Mouse (Mus musculus): Measurements from ENCODE around the gene Cldn9. TPM values are rescaled to one million over a fixed set of nuclear protein-coding genes. Genes with fewer than 3 reads are reported as not detected.
A peak's percentile ranks its signal among the peaks of the same experiment; 100 is the strongest.

The Cldn9 gene
- polyA plus RNA-seq, 1 experiment from 2014 or later: 1.3 TPM

DNA sequence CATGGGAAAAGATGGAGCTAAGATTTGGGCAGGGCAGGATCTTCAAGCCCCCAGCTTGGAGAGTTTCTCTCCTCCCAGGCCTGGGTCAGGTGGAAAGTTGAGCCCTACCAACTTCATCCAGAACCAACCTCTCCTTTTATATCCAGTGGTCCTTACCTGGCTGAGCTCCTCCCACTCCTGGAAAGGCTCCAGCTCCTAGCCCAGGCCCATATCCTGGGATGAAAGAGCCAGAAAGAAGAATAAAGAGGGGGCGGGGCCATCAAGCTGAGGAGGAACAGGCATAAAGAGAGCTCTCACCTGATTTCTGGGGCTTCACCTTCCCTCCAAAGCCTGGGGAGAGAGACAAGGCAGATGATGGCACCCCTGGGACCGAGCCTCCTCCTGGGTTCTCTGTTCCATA is 33.2 kb upstream of the Cldn9 start:
- Histone ChIP-seq H3K4me3 (ENCODE audit: low read depth, low read length) (no peak overlapping the region), H3K9me3 (ENCODE audit: control insufficient read depth, low read length) (no peaks in the 10 kb centered on the region), H3K27me3 (replicated peaks; ENCODE audit: control insufficient read depth, insufficient read depth, low read length) (no peaks in the 10 kb centered on the region), H3K9ac (ENCODE audit: low read length) (no peak overlapping the region), H3K4me2 (ENCODE audit: low read length) (no peak overlapping the region), H3K4me1 (replicated peaks; ENCODE audit: control insufficient read depth, insufficient read depth, low read length) (no peaks in the 10 kb centered on the region), H3K36me3 (ENCODE audit: control insufficient read depth, insufficient read depth, low read length) (no peaks in the 10 kb centered on the region), H3K27ac (ENCODE audit: low read depth) (no peak overlapping the region)
- WGBS: 71% methylated on average over 2 of the region's 2 CpGs
- ATAC-seq (replicated peaks; ENCODE audit: low FRiP score, low TSS enrichment, low read depth): no peak
- no peak for DNase-seq (ENCODE audit: low spot score)

GRCm38 (mm10) chr17:23706212-23706611 is 22.4 kb upstream of the Cldn9 start:
- Histone ChIP-seq H3K27me3 (replicated peaks; ENCODE audit: control insufficient read depth, insufficient read depth, low read length) (0 out of 2 replicates have a peak, but pooled peaks cover 4% of the 10 kb centered on the region), H3K4me2 (ENCODE audit: low read length) (no peak overlapping the region), H3K9me3 (ENCODE audit: control insufficient read depth, low read length) (no peaks in the 10 kb centered on the region), H3K36me3 (ENCODE audit: control insufficient read depth, insufficient read depth, low read length) (no peaks in the 10 kb centered on the region), H3K27ac (ENCODE audit: low read depth) (no peak overlapping the region), H3K4me1 (replicated peaks; ENCODE audit: control insufficient read depth, insufficient read depth, low read length) (no peaks in the 10 kb centered on the region), H3K4me3 (ENCODE audit: low read depth, low read length) (no peak overlapping the region), H3K9ac (ENCODE audit: low read length) (no peak overlapping the region)
- 7% methylated on average over 3 of the region's 3 CpGs for WGBS
- DNase-seq (ENCODE audit: low spot score): peak; percentile 90
- ATAC-seq (replicated peaks; ENCODE audit: low FRiP score, low TSS enrichment, low read depth): peak; percentile 66; the same call in 1 of the 2 replicates

GRCm38 (mm10) chr17:23705525-23706104 is 21.8 kb upstream of the Cldn9 start:
- ATAC-seq (replicated peaks; ENCODE audit: low FRiP score, low TSS enrichment, low read depth): no peak
- H3K27ac ChIP-seq (ENCODE audit: low read depth): no peak overlapping the region
- H3K9me3 ChIP-seq (ENCODE audit: control insufficient read depth, low read length): no peaks in the 10 kb centered on the region
- H3K36me3 ChIP-seq (ENCODE audit: control insufficient read depth, insufficient read depth, low read length): no peaks in the 10 kb centered on the region
- 74% methylated on average over 7 of the region's 7 CpGs for WGBS
- no peak overlapping the region for H3K4me3 ChIP-seq (ENCODE audit: low read depth, low read length)
- H3K9ac ChIP-seq (ENCODE audit: low read length): no peak overlapping the region
- peaks cover 9% of the 10 kb centered on the region; the same call in 1 of the 2 replicates for H3K27me3 ChIP-seq (replicated peaks; ENCODE audit: control insufficient read depth, insufficient read depth, low read length)
- no peak overlapping the region for H3K4me2 ChIP-seq (ENCODE audit: low read length)
- no peak for DNase-seq (ENCODE audit: low spot score)
- H3K4me1 ChIP-seq (replicated peaks; ENCODE audit: control insufficient read depth, insufficient read depth, low read length): no peaks in the 10 kb centered on the region

- Histone ChIP-seq H3K4me1 (replicated peaks; ENCODE audit: control insufficient read depth, insufficient read depth, low read length) (no peaks in the 10 kb centered on the region), H3K9ac (ENCODE audit: low read length) (no peak overlapping the region), H3K4me2 (ENCODE audit: low read length) (no peak overlapping the region), H3K4me3 (ENCODE audit: low read depth, low read length) (no peak overlapping the region), H3K9me3 (ENCODE audit: control insufficient read depth, low read length) (no peaks in the 10 kb centered on the region), H3K36me3 (ENCODE audit: control insufficient read depth, insufficient read depth, low read length) (no peaks in the 10 kb centered on the region), H3K27ac (ENCODE audit: low read depth) (no peak overlapping the region), H3K27me3 (replicated peaks; ENCODE audit: control insufficient read depth, insufficient read depth, low read length) (peaks cover 12% of the 10 kb centered on the region; the same call in 1 of the 2 replicates)
- WGBS: 60% methylated on average over 7 of the region's 7 CpGs
- DNase-seq (ENCODE audit: low spot score): no peak
- no peak for ATAC-seq (replicated peaks; ENCODE audit: low FRiP score, low TSS enrichment, low read depth)
Measured at GRCm38 (mm10) chr17:23704741-23705140, 20.9 kb upstream of the Cldn9 start.

DNA sequence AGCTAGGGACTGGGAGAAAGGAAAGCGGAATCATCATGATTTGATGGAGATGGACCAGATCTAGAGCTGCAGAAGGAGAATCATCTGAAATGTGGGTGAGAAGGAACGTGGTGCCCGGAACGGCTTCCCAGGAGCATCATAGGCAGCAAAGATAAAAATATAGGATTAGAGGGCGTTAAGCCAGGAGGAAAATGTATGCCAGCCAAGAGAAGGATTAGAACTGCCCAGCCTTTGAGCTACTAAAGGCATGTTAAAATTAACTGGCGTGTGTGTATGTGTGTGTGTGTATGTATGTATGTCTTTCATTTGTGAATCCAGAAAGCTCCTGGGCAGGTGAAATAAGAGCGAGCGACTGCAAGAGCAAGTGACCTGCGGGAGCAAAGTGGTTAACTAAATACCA is 19.5 kb upstream of the Cldn9 start:
- ATAC-seq (replicated peaks; ENCODE audit: low FRiP score, low TSS enrichment, low read depth) (no peak), DNase-seq (ENCODE audit: low spot score) (no peak)
- Histone ChIP-seq H3K36me3 (ENCODE audit: control insufficient read depth, insufficient read depth, low read length) (no peaks in the 10 kb centered on the region), H3K9ac (ENCODE audit: low read length) (no peak overlapping the region), H3K4me1 (replicated peaks; ENCODE audit: control insufficient read depth, insufficient read depth, low read length) (no peaks in the 10 kb centered on the region), H3K9me3 (ENCODE audit: control insufficient read depth, low read length) (no peaks in the 10 kb centered on the region), H3K27me3 (replicated peaks; ENCODE audit: control insufficient read depth, insufficient read depth, low read length) (peaks cover 25% of the 10 kb centered on the region; the same call in 1 of the 2 replicates), H3K4me2 (ENCODE audit: low read length) (no peak overlapping the region), H3K4me3 (ENCODE audit: low read depth, low read length) (no peak overlapping the region), H3K27ac (ENCODE audit: low read depth) (no peak overlapping the region)
- 86% methylated on average over 9 of the region's 9 CpGs for WGBS

- no peaks in the 10 kb centered on the region; the same call in 1 of the 2 replicates for H3K4me1 ChIP-seq (replicated peaks; ENCODE audit: control insufficient read depth, insufficient read depth, low read length)
- ATAC-seq (replicated peaks; ENCODE audit: low FRiP score, low TSS enrichment, low read depth) (peak; percentile 90), DNase-seq (ENCODE audit: low spot score) (peak; percentile 87)
- H3K4me3 ChIP-seq (ENCODE audit: low read depth, low read length): peak overlapping the region; percentile 52
- WGBS: 0% methylated on average over 27 of the region's 28 CpGs
- peak overlapping the region; percentile 41 for H3K9ac ChIP-seq (ENCODE audit: low read length)
- no peak overlapping the region for H3K27ac ChIP-seq (ENCODE audit: low read depth)
- H3K4me2 ChIP-seq (ENCODE audit: low read length): peak overlapping the region; percentile 99
- H3K36me3 ChIP-seq (ENCODE audit: control insufficient read depth, insufficient read depth, low read length): no peaks in the 10 kb centered on the region
- H3K9me3 ChIP-seq (ENCODE audit: control insufficient read depth, low read length): no peaks in the 10 kb centered on the region
- peaks cover 21% of the 10 kb centered on the region; the same call in 1 of the 2 replicates for H3K27me3 ChIP-seq (replicated peaks; ENCODE audit: control insufficient read depth, insufficient read depth, low read length)
Measured at GRCm38 (mm10) chr17:23700079-23700478, 16.3 kb upstream of the Cldn9 start.

GRCm38 (mm10) chr17:23699131-23700077 is 15.6 kb upstream of the Cldn9 start:
- Histone ChIP-seq H3K4me2 (ENCODE audit: low read length) (peak overlapping the region; percentile 99), H3K27me3 (replicated peaks; ENCODE audit: control insufficient read depth, insufficient read depth, low read length) (peaks cover 21% of the 10 kb centered on the region; the same call in 1 of the 2 replicates), H3K9me3 (ENCODE audit: control insufficient read depth, low read length) (no peaks in the 10 kb centered on the region), H3K9ac (ENCODE audit: low read length) (peak overlapping the region; percentile 41), H3K4me3 (ENCODE audit: low read depth, low read length) (peak overlapping the region; percentile 52), H3K4me1 (replicated peaks; ENCODE audit: control insufficient read depth, insufficient read depth, low read length) (no peaks in the 10 kb centered on the region; the same call in 1 of the 2 replicates), H3K27ac (ENCODE audit: low read depth) (no peak overlapping the region), H3K36me3 (ENCODE audit: control insufficient read depth, insufficient read depth, low read length) (no peaks in the 10 kb centered on the region)
- ATAC-seq (replicated peaks; ENCODE audit: low FRiP score, low TSS enrichment, low read depth) (peak; percentile 29), DNase-seq (ENCODE audit: low spot score) (no peak)
- under 1% methylated on average over 61 of the region's 101 CpGs for WGBS

DNA sequence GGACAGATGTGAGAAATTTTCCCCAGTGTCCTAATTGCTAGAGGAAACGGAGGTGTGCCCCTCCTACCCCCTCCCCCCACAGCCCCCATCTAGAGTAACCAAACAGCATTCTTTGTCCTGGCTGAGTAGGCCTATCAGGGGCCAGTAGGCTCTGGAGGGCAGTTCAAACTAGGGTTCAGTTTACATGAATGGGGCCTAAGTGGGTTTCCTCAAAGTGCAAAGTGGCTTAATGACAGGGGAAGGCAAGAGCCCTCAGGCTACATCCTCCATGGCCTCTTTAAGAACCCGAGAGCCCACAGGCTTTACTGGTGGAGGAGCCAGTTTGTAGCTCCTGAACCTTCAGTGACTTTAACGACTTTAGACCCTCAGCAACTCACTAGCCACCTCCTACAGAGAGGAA is 12.0 kb upstream of the Cldn9 start:
- H3K9me3 ChIP-seq (ENCODE audit: control insufficient read depth, low read length): no peaks in the 10 kb centered on the region
- no peak overlapping the region for H3K4me2 ChIP-seq (ENCODE audit: low read length)
- H3K27me3 ChIP-seq (replicated peaks; ENCODE audit: control insufficient read depth, insufficient read depth, low read length): peaks cover 18% of the 10 kb centered on the region; the same call in 1 of the 2 replicates
- no peaks in the 10 kb centered on the region; the same call in 1 of the 2 replicates for H3K4me1 ChIP-seq (replicated peaks; ENCODE audit: control insufficient read depth, insufficient read depth, low read length)
- H3K4me3 ChIP-seq (ENCODE audit: low read depth, low read length): no peak overlapping the region
- no peak overlapping the region for H3K9ac ChIP-seq (ENCODE audit: low read length)
- H3K36me3 ChIP-seq (ENCODE audit: control insufficient read depth, insufficient read depth, low read length): no peaks in the 10 kb centered on the region
- WGBS: 11% methylated on average over 3 of the region's 3 CpGs
- no peak overlapping the region for H3K27ac ChIP-seq (ENCODE audit: low read depth)
- no peak for ATAC-seq (replicated peaks; ENCODE audit: low FRiP score, low TSS enrichment, low read depth)
- DNase-seq (ENCODE audit: low spot score): no peak

Data from intestine, embryonic 14.5 days (tissue).